Mouse (Mus musculus) lung, postnatal 0 days (tissue): ENCODE data around the gene Nmnat3.

Source experiments
- CTCF ChIP-seq: IDR thresholded peaks from 2 replicates; pipeline ENCODE4 v1.5.1; 2016; ENCODE audit warnings: antibody characterized with exemption, mild to moderate bottlenecking
- EP300 ChIP-seq: IDR thresholded peaks from 2 replicates; pipeline ENCODE4 v1.6.1; 2016; ENCODE audit warnings: antibody characterized with exemption, mild to moderate bottlenecking, control low read depth

- TF ChIP-seq CTCF: no peak
- no peak for TF ChIP-seq EP300
Measured at GRCm38 (mm10) chr9:98352332-98352731, 65.1 kb downstream of the Nmnat3 start.
